Mouse (Mus musculus): ENCODE measurements around the gene Kiss1.
A peak's percentile ranks its signal among the peaks of the same experiment; 100 is the strongest.

DNA sequence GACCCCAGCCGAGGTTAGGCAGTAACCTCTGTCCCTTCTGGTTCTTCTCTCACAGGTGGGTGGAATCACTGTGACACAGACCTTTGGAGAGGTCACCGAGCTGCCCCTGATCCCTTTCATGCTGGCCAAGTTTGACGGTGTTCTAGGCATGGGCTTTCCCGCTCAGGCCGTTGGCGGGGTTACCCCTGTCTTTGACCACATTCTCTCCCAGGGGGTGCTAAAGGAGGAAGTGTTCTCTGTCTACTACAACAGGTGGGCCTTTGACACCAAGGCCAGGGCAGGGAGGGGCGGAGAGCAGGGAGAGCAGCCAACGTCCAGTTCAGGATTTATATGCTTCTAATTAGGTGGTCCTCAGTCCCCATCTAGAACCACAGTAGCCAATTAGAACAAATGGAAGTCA is 34.7 kb downstream of the Kiss1 start:
- TF ChIP-seq ELF1 (IDR thresholded peaks at IDR 0.05; ENCODE audit: low read depth, low read length) (peak; percentile 55; the same call in 1 of the 2 replicates), POLR2A (IDR thresholded peaks at IDR 0.05; ENCODE audit: low read depth, low read length) (no peak), CTCF (conservative IDR thresholded peaks at IDR 0.05 in 1 of 2, IDR thresholded peaks at IDR 0.05 in 1 of 2; ENCODE audit: low read depth in 2 of 2, low read length in 2 of 2) (no peak), USF1 (IDR thresholded peaks at IDR 0.05; ENCODE audit: low read depth, low read length) (no peak), JUN (IDR thresholded peaks at IDR 0.05; ENCODE audit: insufficient read depth, low read depth, low read length) (no peak), CHD1 (IDR thresholded peaks at IDR 0.05; ENCODE audit: low read depth, low read length) (no peak), MAFK (IDR thresholded peaks at IDR 0.05; ENCODE audit: insufficient replicate concordance, low read length) (0 out of 2 replicates have a peak, but pooled peaks have one; percentile 31), ZKSCAN1 (IDR thresholded peaks at IDR 0.05; ENCODE audit: borderline replicate concordance, low read depth, low read length) (no peak)

All from CH12.LX (cell line).